Mouse (Mus musculus): Measurements from ENCODE around the gene Ptprn2. TPM values are rescaled to one million over a fixed set of nuclear protein-coding genes. Genes with fewer than 3 reads are reported as not detected.
A peak's percentile ranks its signal among the peaks of the same experiment; 100 is the strongest.

The Ptprn2 gene
- total RNA-seq, 2 experiments from 2014 or later, result 280 to 289 TPM

DNA sequence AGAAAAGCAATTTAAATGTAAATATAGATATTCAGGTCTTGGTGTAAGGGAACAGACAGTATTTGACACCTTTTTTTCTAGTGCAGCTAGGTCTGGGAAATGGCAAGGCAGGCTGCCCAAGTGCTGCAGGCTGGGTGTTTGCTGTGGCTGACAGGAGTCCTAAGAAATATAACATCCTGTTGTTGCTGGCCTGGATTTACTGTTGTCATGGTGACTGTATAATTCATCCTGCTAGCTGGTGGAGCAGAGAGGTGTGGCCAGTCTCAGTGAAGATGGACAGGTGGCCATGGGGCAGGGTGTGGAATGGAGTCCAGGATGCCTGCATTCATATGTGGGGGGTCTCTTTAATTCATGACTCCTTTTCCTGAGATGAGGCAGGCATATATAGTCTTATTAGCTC is 96.3 kb downstream of the Ptprn2 start:
- no peak overlapping the region for H3K4me3 ChIP-seq
- TF ChIP-seq CTCF (conservative IDR thresholded peaks at IDR 0.05), result no peak
- H3K27ac ChIP-seq, result no peak overlapping the region; the same call in 1 of the 2 replicates
- no peak for DNase-seq (ENCODE audit: low spot score in 2 of 2)

DNA sequence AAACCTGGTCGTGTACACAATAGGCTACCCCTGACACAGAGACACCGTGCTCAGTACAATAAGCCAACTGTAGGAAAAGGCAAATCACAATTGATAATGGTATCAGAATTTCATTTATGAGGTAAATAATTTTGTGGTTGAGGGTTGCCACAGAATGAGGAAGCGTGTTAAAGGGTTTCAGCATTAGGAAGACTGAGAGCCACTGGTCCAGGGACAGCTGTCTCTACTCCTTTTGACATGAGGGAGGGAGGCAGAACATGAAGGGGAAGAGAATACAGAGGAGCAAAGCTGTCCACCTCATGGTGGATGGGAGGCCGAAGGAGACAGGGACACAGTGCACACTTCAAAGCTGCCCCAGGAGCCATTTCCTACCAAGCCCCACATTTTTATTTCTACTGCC is 97.3 kb downstream of the Ptprn2 start:
- DNase-seq (ENCODE audit: low spot score in 2 of 2), result no peak
- H3K27ac ChIP-seq, result no peak overlapping the region
- H3K4me3 ChIP-seq, result no peak overlapping the region
- no peak for TF ChIP-seq CTCF (conservative IDR thresholded peaks at IDR 0.05)

DNA sequence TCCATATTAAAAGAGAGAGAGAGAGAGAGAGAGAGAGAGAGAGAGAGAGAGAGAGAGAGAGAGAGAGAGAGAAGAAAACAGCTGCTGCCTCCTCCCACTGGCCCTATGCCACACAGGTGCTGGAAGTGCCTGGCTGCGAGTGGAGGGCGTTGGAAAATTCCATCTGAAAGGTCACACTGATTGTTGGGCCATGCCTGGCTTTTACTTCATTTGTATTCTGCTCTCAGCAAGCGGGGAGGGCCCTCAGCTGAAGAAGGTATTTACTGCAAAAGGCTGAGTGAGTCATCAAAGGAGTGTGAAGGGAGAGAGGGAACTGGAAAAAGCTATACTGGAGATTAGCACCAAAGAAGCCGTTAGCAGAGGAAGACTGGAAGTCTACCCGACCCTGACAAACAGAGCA is 99.5 kb downstream of the Ptprn2 start:
- DNase-seq (ENCODE audit: low spot score in 2 of 2), result peak in 1 of 2 experiments; percentile 57
- no peak for TF ChIP-seq CTCF (conservative IDR thresholded peaks at IDR 0.05)
- Histone ChIP-seq H3K4me3 (no peak overlapping the region), H3K27ac (no peak overlapping the region; the same call in 1 of the 2 replicates)

DNA sequence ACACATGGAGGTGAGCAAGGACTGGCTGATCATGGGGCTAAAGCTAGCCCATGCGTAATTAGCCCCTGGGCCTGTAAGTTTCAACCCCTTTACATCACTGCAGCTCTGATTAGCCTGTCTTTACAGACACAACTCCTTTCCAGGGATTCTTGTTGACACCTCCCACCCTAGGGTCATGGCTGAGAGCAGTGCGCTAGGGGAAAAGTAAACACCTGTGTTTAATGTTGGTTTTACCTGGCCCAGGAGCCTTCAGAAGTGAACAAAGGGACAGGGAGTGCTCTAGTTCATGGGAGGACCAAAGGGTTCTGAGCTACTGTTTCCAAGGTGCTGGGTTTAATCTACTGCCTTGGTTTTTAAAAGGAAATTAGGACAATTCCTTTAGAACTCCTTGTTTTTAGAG is 100.6 kb downstream of the Ptprn2 start:
- DNase-seq (ENCODE audit: low spot score in 2 of 2), result no peak
- TF ChIP-seq CTCF (conservative IDR thresholded peaks at IDR 0.05), result no peak
- no peak overlapping the region for H3K27ac ChIP-seq
- H3K4me3 ChIP-seq, result no peak overlapping the region

DNA sequence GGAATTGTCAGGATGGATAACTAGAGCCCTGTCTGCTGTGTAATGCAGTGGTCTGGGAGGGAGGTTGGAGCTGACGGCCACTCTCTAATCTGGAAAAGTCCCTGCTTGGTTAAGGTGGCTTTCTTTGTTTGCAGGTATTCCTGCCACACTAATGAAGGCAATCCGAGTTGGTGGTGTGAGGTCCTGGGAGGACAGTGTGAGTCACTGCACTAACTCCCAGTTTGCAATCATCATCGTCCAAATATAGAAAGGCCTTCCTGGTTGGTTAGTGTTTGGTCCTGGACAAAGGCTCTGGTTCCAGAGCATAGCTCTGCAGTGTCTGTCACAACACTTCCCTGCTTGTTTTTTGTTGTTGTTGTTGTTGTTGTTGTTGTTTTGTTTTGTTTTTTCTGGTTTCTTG is 102.0 kb downstream of the Ptprn2 start:
- H3K27ac ChIP-seq, result no peak overlapping the region
- DNase-seq (ENCODE audit: low spot score in 2 of 2), result no peak
- H3K4me3 ChIP-seq, result no peak overlapping the region
- TF ChIP-seq CTCF (conservative IDR thresholded peaks at IDR 0.05), result no peak

DNA sequence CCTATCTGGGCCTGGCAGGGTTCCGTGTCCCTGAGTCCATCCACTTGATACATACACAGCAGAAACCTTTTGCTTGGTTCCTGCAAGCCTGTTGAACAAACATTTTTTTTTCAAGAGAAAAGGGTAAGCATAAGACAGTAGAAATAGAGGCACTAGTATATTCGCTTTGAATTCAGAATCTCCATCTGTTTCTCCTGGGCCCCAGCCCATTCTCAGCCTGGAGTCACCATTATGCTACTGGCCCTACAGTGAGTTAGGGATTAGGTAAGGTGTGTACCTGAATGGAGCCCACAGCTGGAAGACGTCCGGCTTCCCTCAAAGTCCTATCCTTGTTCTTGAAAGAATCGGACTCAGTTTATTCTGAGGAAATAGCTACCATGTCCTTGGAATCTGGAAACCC is 104.6 kb downstream of the Ptprn2 start:
- H3K27ac ChIP-seq, result no peak overlapping the region; the same call in 1 of the 2 replicates
- TF ChIP-seq CTCF (conservative IDR thresholded peaks at IDR 0.05), result no peak
- H3K4me3 ChIP-seq, result no peak overlapping the region
- no peak for DNase-seq (ENCODE audit: low spot score in 2 of 2)

DNA sequence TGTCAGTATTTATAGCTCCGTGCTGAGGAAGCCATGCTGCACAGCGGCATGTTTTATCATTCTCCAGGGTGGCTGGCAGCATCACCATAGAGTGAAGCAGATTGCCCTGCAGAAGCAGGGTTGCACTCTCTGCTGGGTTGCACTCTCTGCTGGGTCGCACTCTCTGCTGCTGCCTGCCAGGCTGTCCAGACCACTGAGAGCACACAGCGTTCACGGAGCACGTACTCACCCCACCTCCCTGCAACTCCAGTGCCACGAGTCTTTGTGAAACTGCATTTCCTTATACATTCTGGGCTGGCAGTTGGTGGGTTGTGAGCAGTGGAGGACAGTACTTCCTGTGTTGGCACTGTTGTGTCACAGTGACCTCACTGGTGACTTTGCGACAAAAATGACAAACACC is 108.9 kb downstream of the Ptprn2 start:
- TF ChIP-seq CTCF (conservative IDR thresholded peaks at IDR 0.05), result no peak
- DNase-seq (ENCODE audit: low spot score in 2 of 2), result no peak
- H3K27ac ChIP-seq, result peak overlapping the region; percentile 70
- H3K4me3 ChIP-seq, result no peak overlapping the region

DNA sequence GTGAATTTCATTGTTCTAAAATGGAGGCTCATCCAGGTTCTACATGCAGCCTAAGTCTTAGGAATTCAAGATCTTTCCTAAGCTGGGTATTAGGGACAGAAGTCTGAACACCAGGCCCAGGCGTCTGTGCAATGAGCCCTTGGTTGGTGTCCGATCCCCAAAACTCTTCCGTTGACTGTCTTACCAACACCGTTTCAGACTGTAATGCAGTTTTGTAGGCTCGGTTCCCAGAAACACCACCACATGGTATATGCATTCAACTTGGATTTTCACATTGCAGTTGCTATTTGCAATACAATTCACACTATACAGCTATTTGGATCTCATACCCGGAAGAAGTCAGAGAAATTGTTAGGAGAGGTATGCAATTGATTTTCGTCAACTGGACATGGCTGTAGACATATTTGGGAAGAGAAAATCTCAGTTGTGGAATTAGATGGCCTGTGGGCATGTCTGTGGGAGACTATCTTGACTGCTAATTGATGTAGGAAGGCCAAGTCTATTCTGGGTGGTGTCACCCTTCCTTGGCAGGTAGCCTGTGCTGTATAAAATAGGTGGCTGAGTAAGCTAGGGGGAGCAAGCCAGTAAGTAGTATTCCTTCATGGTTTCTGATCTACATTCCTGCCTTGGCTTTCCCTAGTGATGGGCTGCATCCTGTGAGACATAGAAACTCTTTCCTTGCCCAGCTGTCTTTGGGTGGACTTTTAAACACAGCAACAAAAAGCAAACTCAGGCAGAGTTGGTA is 109.5 kb downstream of the Ptprn2 start:
- Histone ChIP-seq H3K27ac (peak overlapping the region; percentile 70), H3K4me3 (no peak overlapping the region)
- no peak for DNase-seq (ENCODE audit: low spot score in 2 of 2)
- no peak for TF ChIP-seq CTCF (conservative IDR thresholded peaks at IDR 0.05)

DNA sequence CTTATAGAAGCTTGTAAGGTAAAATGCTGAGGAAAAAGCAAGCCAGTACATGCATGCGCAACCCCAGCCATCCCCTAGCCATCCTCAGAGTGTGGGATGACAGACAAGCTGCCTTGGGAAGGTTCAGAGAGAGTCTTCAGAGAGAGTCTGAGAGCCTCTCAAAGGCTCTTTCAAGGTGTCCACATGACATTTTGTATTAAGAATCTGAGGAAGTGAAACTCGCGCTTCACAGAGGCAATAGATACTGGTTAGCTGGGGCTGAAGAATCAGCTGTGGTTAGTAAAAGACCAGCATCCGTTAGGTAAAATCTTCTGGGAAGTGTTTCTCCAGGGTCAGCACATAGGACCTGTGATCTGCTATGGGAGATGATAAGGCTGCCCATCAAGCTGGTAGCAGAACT is 110.2 kb downstream of the Ptprn2 start:
- no peak for DNase-seq (ENCODE audit: low spot score in 2 of 2)
- TF ChIP-seq CTCF (conservative IDR thresholded peaks at IDR 0.05), result no peak
- Histone ChIP-seq H3K4me3 (no peak overlapping the region), H3K27ac (no peak overlapping the region)

DNA sequence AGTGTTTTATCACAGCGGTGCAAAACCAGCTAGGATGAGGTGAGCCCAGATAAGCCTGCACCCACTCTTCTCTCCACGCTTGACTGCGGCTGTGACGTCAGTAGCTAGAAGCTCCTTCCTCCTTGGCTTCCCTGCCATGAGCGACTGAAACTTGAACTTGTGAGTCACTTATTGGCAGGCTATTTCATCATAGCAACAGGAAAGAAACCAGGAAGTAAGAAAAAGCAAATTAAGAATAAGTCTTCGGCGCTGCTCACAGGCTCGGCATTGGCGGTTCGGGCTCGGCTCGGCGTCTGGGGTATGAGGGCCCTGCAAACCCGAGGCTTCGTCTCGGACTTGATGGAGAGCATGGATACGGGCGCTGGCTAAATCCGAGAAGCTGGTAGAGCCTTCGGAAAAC is 111.5 kb downstream of the Ptprn2 start:
- Histone ChIP-seq H3K4me3 (no peak overlapping the region), H3K27ac (peak overlapping the region; percentile 86)
- DNase-seq (ENCODE audit: low spot score in 2 of 2), result no peak
- TF ChIP-seq CTCF (conservative IDR thresholded peaks at IDR 0.05), result no peak

DNA sequence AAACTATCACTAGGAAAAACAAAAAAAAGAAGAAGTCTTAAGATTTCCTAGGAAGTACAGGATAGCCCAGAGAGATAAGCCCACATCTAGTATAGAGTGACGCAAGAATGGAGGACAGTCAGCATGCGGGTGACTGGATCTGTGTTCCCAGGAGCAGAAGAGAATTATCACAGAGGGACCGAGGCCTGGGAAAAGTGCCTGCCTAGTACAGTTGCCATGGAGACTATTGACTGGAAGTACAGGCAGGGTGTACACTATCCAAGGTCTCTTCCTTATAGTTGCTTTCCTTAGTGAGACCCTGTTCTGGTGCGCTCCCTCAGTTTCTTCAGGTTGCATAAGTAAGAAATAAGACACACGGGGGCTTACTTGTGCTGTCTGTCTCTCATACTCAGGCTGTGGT is 112.2 kb downstream of the Ptprn2 start:
- no peak for DNase-seq (ENCODE audit: low spot score in 2 of 2)

DNA sequence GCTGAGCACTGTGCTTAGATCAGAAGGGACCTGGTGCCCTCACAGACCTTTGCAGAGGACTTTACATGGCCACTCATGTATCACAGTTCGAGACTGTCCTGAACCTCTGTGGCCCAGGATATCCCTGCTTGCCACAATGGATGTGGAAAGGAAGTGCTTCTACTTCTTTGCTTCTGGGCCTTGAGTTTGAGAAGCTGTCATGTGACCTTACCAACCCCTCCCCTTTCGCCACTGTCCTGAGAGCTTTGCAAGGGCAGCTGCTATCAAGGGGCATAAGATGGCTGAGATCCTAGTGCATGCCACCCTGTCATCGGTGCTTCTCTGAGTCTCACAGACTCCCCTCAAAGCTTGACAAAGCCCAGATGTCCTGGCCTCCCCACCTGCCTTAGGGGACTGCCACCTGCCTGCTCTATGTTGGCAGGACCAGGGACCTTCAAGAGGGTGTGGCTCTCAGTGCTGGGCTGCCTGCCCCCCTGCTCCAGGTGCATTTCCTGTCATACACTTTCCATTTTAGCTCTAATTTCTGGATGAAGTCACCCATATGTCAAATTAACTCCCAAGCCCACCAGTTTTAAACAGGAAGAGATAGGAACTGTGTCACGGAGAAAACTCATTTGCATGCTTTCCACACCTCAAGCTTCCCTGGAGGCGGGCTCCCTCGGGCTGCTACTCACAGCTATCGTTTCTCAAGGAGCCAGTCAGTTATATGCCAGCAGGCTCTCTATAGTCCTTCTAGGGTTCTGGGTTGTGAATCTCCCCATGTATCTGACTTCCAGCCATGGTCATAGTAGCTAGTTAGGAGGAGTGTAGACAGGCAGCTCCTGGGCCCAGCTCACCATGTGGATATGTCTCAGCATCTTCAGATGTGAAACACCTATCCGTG is 112.8 kb downstream of the Ptprn2 start:
- Histone ChIP-seq H3K4me3 (no peak overlapping the region), H3K27ac (peak overlapping the region; percentile 86)
- no peak for TF ChIP-seq CTCF (conservative IDR thresholded peaks at IDR 0.05)
- no peak for DNase-seq (ENCODE audit: low spot score in 2 of 2)

More for the DNA sequence above, 112.2 kb downstream of the Ptprn2 start:
- TF ChIP-seq CTCF (conservative IDR thresholded peaks at IDR 0.05), result no peak
- Histone ChIP-seq H3K27ac (peak overlapping the region; percentile 86), H3K4me3 (no peak overlapping the region)

DNA sequence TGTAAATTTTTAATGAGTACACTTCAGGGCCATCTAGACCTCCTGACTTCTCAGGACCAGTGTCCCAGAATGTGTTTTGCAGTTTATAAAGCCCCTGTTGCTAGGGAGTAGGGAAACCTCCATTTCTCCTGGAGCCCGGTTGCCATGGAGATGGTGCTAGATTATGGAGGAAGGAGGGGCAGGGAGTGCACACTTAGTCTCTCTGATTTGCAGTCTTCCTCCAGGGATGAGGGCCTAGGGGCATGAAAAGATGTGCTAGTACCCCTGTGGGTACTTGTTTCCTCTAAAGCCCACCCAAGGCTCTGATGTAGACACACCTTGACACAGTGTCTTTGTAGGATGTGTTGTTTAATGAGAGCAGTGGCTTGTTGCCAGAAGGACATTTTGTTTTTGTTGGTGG is 114.0 kb downstream of the Ptprn2 start:
- DNase-seq (ENCODE audit: low spot score in 2 of 2), result peak; percentile 68 to 76
- H3K4me3 ChIP-seq, result no peak overlapping the region
- TF ChIP-seq CTCF (conservative IDR thresholded peaks at IDR 0.05), result no peak
- peak overlapping the region; percentile 86 for H3K27ac ChIP-seq
